ENCODE assay signal across 8 mouse cellular contexts in the genomic region with DNA sequence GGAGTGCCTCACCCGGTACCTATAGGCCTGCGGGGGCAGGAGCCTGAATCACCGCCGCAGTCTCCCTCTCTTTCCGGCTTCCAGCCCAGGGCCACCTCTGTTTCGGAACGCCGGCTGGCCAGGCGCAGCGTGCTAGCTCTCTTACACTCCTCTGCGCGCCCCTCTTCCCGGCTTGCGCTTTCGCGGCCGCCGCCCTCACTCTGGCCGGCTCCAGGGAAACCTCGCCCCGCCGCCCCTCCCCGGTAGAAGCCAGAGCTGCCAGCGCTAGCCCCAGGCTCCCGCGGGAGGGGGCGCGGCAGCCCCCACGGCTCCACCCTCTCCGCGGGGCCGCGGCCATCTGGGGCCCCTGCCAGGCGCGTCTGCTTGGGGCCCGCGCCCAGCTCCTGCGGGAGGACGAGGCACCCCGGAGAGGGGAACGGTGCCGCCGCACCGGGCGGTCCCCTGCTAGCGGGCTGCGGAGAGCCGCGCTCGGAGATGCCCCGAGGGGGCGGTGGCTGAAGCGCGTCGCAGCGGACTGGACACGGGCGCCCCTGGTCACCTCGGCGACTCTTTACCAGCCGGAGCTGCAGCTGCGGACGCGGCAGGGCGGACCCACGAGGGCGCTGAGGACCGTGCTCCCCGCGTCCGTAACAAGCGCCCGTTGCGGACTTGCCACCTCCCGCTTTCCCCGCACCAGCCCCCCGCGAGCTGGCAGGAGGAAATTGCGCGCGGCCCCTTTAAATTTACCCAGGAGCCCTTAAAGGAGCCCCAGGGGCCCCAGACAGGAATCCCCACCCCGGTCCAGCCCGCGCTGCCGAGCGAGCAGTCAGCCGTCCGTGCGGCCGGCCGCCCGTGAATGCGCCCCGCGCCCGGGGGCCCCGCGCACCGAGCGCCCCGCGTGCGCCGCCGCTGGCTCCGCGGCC. TPM values are rescaled to one million over a fixed set of nuclear protein-coding genes. Genes with fewer than 3 reads are reported as not detected.
A peak's percentile ranks its signal among the peaks of the same experiment; 100 is the strongest.
DNase-seq lines count a peak whose midpoint lies in the region; ATAC-seq and TF ChIP-seq lines count a peak whose summit lies in the region.

2700081O15Rik (plus strand) TSS at position 792 of the 902 bp plus-strand sequence.

- peak within 1 kb of the TSS; percentile 83 for H3ac ChIP-seq in myocyte (ENCODE audit: control insufficient read depth, insufficient read length)

- TF ChIP-seq POLR2A in myocyte (IDR thresholded peaks at IDR 0.05; ENCODE audit: insufficient read length, low read depth): peak; percentile 57

- WGBS in embryonic facial prominence, embryonic 11.5 days: under 1% methylated on average over 90 of the region's 107 CpGs
- under 1% methylated on average over 84 of the region's 107 CpGs for WGBS in limb, embryonic 15.5 days
- under 1% methylated on average over 102 of the region's 107 CpGs for WGBS in stomach, embryonic 15.5 days

- H3K4me2 ChIP-seq in embryonic facial prominence, embryonic 11.5 days (ENCODE audit: low read depth, low read length): peak within 1 kb of the TSS; percentile 90
- H3K4me2 ChIP-seq in limb, embryonic 15.5 days: peak within 1 kb of the TSS; percentile 75
- H3K4me2 ChIP-seq in myocyte (ENCODE audit: low read depth): peak within 1 kb of the TSS; percentile 93
- peak within 1 kb of the TSS; percentile 71 for H3K4me2 ChIP-seq in stomach, embryonic 15.5 days

- peak within 1 kb of the TSS; percentile 68 for H3K4me3 ChIP-seq in embryonic facial prominence, embryonic 11.5 days (ENCODE audit: low read depth, low read length)
- peak within 1 kb of the TSS; percentile 86 for H3K4me3 ChIP-seq in limb, embryonic 15.5 days
- H3K4me3 ChIP-seq in myocyte: peak within 1 kb of the TSS; percentile 75
- peak within 1 kb of the TSS; percentile 84 for H3K4me3 ChIP-seq in stomach, embryonic 15.5 days (replicated peaks)

- peaks cover 28% of the 10 kb centered on the region for H3K79me2 ChIP-seq in myocyte (ENCODE audit: control insufficient read depth, insufficient read depth)

- ATAC-seq in embryonic facial prominence, embryonic 11.5 days (replicated peaks; ENCODE audit: insufficient number of reproducible peaks, low FRiP score, low TSS enrichment, low read depth): peak; percentile 66
- peak; percentile 49 for ATAC-seq in limb, embryonic 15.5 days (ENCODE audit: insufficient number of reproducible peaks, low FRiP score, low TSS enrichment, low read depth)
- peak; percentile 67 for ATAC-seq in stomach, embryonic 15.5 days (ENCODE audit: insufficient read depth, low FRiP score, low read depth)

- DNase-seq in spleen, adult 18-20 months: peak; percentile 27 to 49
- no peak for DNase-seq in spleen, adult 12 weeks (ENCODE audit: low spot score)
- peak; percentile 90 for DNase-seq in embryonic facial prominence, embryonic 11.5 days (ENCODE audit: low spot score)
- peak; percentile 87 to 90 for DNase-seq in heart, adult 18-20 months
- peak; percentile 74 for DNase-seq in kidney, adult 18-20 months

- H3K36me3 ChIP-seq in embryonic facial prominence, embryonic 11.5 days (replicated peaks; ENCODE audit: control insufficient read depth, insufficient read depth, low read depth, low read length): peaks cover 4% of the 10 kb centered on the region
- peaks cover 16% of the 10 kb centered on the region for H3K36me3 ChIP-seq in limb, embryonic 15.5 days
- no peaks in the 10 kb centered on the region for H3K36me3 ChIP-seq in myocyte (ENCODE audit: control insufficient read depth, insufficient read depth)
- H3K36me3 ChIP-seq in stomach, embryonic 15.5 days: peaks cover 5% of the 10 kb centered on the region; the same call in 1 of the 2 replicates

- H3K9ac ChIP-seq in embryonic facial prominence, embryonic 11.5 days (replicated peaks; ENCODE audit: low read length): peak within 1 kb of the TSS; percentile 100
- peak within 1 kb of the TSS; percentile 98 for H3K9ac ChIP-seq in limb, embryonic 15.5 days
- peak within 1 kb of the TSS; percentile 95 for H3K9ac ChIP-seq in stomach, embryonic 15.5 days

- H3K4me1 ChIP-seq in embryonic facial prominence, embryonic 11.5 days (ENCODE audit: control insufficient read depth, insufficient read depth, low read length): peaks cover 19% of the 10 kb centered on the region
- H3K4me1 ChIP-seq in limb, embryonic 15.5 days: peaks cover 47% of the 10 kb centered on the region
- peaks cover 41% of the 10 kb centered on the region for H3K4me1 ChIP-seq in stomach, embryonic 15.5 days

- H3K9me3 ChIP-seq in embryonic facial prominence, embryonic 11.5 days (replicated peaks; ENCODE audit: control insufficient read depth, low read length): no peaks in the 10 kb centered on the region
- H3K9me3 ChIP-seq in limb, embryonic 15.5 days: no peaks in the 10 kb centered on the region
- H3K9me3 ChIP-seq in stomach, embryonic 15.5 days: no peaks in the 10 kb centered on the region

- no peaks in the 10 kb centered on the region for H3K27me3 ChIP-seq in embryonic facial prominence, embryonic 11.5 days (ENCODE audit: control insufficient read depth, insufficient read depth, low read length)
- no peaks in the 10 kb centered on the region for H3K27me3 ChIP-seq in limb, embryonic 15.5 days
- H3K27me3 ChIP-seq in myocyte (ENCODE audit: control insufficient read depth, insufficient read depth, insufficient read length): no peaks in the 10 kb centered on the region
- no peaks in the 10 kb centered on the region for H3K27me3 ChIP-seq in stomach, embryonic 15.5 days (replicated peaks)

- peak within 1 kb of the TSS; percentile 96 for H3K27ac ChIP-seq in embryonic facial prominence, embryonic 11.5 days (replicated peaks; ENCODE audit: low read depth, low read length)
- H3K27ac ChIP-seq in limb, embryonic 15.5 days: peak within 1 kb of the TSS; percentile 95
- peak within 1 kb of the TSS; percentile 95 for H3K27ac ChIP-seq in stomach, embryonic 15.5 days

TF ChIP-seq in myocyte, 11 proteins besides CTCF, POLR2A, EP300 and RAD21:
- peak in 1 of 3 experiments; percentile 28 for TF ChIP-seq MYOG (IDR thresholded peaks at IDR 0.05; ENCODE audit: control insufficient read depth in 1 of 3, insufficient read depth in 1 of 3, insufficient read length in 2 of 3, low read depth in 2 of 3)
- no peak for TF ChIP-seq REST (IDR thresholded peaks at IDR 0.05; ENCODE audit: insufficient read depth, insufficient read length)
- TF ChIP-seq POLR2AphosphoS2 (IDR thresholded peaks at IDR 0.05; ENCODE audit: insufficient read length, low read depth): no peak
- no peak for TF ChIP-seq E2F4 (IDR thresholded peaks at IDR 0.05; ENCODE audit: insufficient read depth)
- TF ChIP-seq CEBPB (IDR thresholded peaks at IDR 0.05; ENCODE audit: insufficient read depth, poor library complexity, severe bottlenecking): no peak
- no peak for TF ChIP-seq TCF12 (IDR thresholded peaks at IDR 0.05; ENCODE audit: insufficient read depth, poor library complexity, severe bottlenecking)
- no peak for TF ChIP-seq SRF (IDR thresholded peaks at IDR 0.05; ENCODE audit: control insufficient read depth, insufficient read length, low read depth)

RNA-seq across cellular contexts. Expression of gene 2700081O15Rik, which starts in this region (rescaled TPM):
- polyA plus RNA-seq in embryonic facial prominence, embryonic 11.5 days (2014; fragmentation: Nextera tagmentation; extraction: Ambion mirVana): 10.4 and 11.4 TPM in 2 replicates
- 10 to 100 TPM; 11.5 to 11.8 TPM for total RNA-seq in heart, adult 18-20 months (2021)
- polyA plus RNA-seq in limb, embryonic 15.5 days (2015; fragmentation: Nextera tagmentation; extraction: Ambion mirVana): 6.4 and 7.8 TPM in 2 replicates
- 16.9 TPM for polyA plus RNA-seq in myocyte (2012; fragmentation: generic; extraction: Trizol)
- polyA plus RNA-seq in stomach, embryonic 15.5 days (2015; fragmentation: Nextera tagmentation; extraction: Ambion mirVana): 6.5 and 7.5 TPM in 2 replicates
